Mouse (Mus musculus) frontal cortex, postnatal 25 days (tissue): ENCODE measurements around the gene Jchain.
"Not testable (repeated sequence)": the region's sequence is repeated elsewhere in the genome, so short reads cannot be mapped to it uniquely, and the experiment has no call there.

Experiments
- DNase-seq, 2 experiments: peaks; one replicate each; pipeline ENCODE4 v3.0.0; 2022; ENCODE audit warnings: low spot score in 2 of 2

The Jchain gene

DNA sequence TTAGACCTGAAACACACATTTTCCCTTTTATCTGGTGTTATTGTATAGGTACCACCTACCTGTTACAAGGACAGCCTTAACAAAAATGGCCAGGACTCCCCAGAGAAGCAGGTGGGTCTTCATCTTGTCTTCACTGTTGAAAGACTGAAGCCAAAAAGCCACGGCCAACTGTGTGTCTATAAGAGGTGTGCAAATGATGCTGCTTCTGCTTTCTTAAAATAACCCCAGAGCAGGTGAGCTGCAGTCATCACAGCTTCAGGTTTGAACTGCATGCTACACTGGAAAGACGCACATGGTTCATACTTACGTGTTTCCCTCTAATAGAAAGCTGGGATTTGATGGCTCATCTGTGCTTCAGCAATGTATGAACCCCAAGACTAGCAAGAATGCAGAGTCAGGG is at the start of gene Jchain:
TSS of gene Jchain (minus strand) at position 235 of the 400 bp plus-strand sequence.
- no peak for DNase-seq

DNA sequence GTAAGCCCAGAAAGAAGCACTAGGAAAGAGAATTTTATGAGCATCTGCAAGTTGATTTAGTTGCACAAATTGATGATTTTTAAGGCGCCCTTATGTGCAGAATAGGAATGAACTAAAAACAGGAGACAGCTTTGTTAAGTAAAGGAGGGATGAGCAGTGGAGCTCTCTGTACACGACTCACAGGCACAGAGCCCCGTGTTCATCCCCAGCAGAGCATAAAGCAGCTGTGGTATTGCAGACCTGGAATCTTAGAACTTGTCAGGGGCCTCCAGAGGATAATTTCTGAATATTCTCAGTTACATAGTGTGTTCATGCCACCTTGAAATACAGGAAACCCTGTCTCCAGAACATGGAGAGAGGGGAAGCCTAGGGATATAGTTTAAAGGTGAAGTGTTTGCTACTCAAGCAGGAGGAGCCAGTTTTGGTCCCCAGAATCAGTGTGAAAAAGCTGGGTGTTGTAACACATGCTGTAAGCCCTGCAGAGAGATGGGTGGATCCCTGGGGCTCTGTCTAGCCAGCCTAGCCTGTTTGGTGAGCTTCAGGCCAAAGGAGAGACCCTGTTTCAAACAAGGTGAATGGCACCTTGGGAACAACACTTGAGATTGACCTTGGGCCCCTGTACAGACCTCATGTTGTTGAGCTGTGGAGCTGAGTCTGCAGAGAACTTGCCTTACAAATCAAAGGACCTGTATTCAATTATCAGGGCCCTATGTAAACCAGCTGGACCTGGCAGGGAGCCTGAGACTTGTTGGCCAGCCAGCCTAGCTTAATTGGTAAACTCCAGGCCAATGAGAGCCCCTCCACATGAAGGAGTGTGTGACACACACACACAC is 48.0 kb upstream of the Jchain start:
- DNase-seq: no peak

DNA sequence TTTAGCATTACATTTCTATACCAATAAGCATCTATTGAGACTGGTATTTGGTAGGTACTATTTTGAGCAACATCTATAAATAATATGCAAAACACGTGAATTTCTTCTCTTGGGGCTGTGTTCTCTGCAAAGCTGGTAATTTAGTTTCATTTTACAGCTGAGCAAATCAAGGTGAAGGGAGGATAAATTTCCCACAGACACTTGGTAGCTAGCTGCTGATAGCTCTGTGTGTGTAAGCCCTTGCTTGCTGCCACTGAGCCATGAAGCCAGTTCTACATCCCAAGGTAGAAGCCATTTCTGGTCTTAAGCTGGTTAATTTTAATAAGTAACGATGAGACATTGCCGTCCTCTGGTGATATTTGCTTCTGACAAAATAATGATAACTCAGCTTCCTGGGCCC is 47.1 kb upstream of the Jchain start:
- no peak for DNase-seq

GRCm38 (mm10) chr5:88569541-88569940 is 41.9 kb upstream of the Jchain start:
- DNase-seq: no peak

- no peak for DNase-seq
Observed at GRCm38 (mm10) chr5:88566034-88566841, 38.5 kb upstream of the Jchain start.

DNA sequence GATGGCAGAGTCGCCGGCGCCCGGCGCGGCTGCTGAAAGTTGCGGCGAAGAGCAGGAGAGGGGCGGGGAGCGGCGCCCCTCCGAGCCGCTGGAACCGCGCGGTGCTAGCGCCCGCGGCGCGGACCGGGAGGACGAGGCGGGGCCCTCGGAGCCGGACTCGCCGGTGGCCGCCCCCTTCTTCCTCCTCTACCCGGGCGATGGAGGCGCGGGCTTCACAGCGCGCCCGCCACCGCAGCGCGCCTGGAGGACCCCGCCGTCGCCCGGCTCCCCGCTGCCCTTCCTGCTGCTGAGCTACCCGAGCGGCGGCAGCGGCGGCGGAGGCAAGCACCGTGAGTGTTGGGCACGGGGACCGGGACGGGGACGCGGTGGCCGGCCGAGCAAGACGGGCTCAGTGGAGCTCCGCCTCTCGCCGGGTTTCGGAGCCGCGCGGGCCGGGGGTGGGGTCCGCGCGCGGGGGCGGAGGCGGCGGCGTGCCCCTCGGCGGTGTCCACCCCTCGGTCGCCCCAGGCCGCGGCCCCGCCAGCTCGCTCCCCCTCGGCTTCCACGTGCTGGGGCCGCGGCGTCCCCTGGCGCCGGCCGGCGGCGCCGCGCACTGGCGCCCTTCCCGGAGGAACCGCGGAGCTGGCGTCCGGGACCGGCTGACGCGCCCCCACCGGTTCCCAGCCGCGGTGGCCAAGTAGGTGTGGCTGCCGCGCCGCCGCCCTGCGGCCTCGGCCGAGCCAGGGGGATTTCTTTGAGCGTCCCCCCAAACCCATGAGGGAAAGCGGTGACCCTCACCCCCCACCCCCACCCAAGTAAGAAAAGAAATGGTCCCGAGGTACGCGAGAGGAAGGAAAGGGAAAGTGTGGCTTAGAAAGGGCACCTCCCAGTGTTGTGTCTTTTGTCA is 37.7 kb upstream of the Jchain start:
- DNase-seq: no peak

DNA sequence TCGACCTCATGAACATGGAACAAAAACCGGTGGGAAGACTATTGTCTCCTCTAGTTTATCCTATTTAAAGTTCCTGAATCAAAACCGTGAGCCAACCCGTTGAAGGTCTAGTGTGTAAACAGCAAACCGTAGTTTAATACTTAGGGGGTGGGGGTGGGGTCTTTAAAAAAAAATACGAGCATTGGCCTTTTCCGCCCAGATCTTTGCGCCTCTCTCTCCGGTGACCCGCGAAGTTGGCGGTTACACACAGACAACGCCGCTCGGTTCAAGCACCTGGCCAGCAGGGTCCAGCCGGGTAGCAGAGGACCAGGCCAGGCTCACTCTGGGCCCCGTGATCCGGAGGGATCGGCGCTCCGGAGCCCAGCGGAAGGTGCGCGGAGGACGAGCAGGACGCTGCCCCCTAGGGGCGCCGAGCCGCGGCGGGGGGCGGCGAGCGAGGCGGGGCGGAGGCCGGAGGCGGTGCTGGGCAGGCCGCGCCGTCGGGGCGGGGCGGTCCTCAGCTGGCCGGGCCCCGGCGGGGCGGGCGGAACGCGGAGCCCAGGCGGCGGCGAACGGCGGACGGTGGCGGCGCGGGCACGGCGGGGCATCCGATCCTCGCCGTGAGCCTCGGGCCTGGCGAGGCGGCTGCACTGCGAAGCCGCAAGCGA is 36.9 kb upstream of the Jchain start, which contains the start of gene Rufy3:
TSS of gene Rufy3 (plus strand) at position 540 of the 647 bp plus-strand sequence.
- peak in 1 of 2 experiments; percentile 60 for DNase-seq

- no peak for DNase-seq
Observed at GRCm38 (mm10) chr5:88562863-88563780, 35.4 kb upstream of the Jchain start.

GRCm38 (mm10) chr5:88561080-88561814 is 33.6 kb upstream of the Jchain start:
- no peak for DNase-seq

DNA sequence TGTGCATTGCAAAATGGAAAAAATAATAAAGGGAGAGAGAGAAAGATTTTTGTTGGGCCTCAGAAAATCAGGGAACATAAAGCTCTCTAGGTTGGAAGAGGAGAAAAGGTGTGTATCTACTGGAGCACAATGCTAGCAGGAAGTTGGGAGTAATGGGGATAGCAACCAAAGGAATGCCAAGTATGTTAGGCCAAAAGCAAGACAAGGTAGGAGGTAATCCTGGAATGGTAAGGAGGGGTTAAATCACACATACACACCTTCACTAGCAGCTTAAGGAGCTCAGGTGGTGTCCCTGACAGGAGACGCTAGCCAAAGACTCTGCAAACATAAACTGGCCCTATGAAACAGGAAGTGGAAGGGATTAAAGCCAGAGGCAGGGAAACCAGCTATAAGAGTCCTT is 31.3 kb upstream of the Jchain start:
- DNase-seq: no peak

DNA sequence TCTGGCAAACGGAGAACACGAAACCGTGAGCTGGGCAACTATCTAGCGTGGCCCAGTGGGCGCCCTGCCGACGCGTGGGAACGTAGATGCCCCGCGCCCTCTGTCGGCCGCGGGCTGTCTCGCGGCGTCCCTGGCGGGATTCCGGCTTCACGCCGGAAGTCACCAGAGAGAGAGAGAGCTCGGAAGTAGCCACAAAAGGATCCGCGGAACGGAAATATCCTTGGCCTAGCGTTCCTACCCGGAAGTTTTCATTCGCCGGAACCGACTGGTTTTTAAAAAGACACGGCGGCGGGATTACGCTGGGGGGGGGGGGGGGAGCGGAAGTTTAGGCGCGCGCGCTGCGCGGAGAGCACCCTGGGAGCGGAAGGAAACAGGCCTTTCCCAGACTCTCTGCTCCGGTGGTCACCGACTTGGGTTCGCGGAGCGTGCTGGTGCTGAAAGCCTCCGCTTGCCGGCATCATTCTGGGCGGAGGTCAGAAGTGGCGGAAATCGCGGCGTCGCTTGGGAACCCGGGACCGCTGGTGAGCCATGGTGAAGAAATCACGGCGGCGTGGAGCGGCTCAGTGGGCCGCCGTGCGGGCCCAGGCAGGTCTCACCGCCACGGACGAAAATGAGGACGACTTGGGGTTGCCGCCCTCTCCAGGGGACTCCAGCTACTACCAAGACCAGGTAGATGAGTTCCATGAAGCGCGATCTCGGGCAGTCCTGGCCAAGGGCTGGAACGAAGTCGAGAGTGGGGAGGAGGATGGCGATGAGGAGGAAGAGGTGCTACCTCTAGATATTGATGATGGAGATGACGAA is 26.6 kb upstream of the Jchain start, which contains the start of gene Utp3:
TSS of gene Utp3 (plus strand) at position 377 of the 801 bp plus-strand sequence.
- DNase-seq: peak; percentile 96 to 99

- no peak for DNase-seq
Observed at GRCm38 (mm10) chr5:88553271-88554085, 25.8 kb upstream of the Jchain start.

DNA sequence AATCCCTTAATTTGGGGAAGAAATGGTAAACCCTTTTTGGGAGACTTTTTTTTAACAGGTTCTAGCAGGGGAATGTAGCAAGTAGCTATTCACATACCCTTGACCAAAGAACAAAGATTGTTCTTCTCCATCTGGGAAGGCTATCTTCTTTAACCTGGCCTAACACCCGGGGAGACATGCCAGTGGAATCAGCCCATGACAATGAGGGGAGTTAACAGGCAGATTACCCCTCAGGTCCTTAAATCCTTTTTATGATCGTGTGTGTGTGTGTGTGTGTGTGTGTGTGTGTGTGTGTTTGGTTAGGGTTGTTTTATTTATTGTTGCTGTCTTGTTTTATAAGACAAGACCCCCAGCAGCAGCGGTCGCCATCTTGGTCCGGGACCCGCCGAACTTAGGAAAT is 17.8 kb upstream of the Jchain start:
- DNase-seq: no peak

- not testable (repeated sequence) for DNase-seq
Observed at GRCm38 (mm10) chr5:88544411-88544810, 16.7 kb upstream of the Jchain start.

DNA sequence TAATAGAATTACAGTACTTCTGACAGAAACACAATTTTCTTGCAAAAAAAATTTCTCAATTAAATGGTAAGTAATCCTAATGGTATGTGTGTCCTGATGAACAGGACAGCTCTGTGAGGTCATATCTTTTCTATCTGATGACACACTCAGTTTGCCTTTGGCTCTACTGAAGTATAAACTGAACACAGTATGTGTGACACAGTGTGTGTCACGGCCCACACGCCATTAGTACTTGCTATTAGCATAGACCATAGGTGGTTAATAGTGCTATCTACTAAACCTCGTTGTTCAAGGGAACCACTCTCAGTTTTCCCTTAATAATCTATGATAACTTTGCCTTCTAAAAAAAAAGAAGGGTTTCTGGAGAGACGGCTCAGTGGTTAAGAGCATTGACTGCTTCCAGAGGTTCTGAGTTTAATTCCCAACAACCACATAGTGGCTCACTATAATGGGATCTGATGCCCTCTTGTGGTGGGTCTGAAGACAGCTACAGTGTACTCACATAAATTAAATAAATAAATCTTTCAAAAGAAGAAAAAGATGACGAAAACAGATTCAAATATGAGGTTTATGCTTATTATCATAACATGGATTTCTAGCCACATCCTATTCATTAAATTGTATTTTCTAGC is 15.1 kb upstream of the Jchain start:
- DNase-seq: peak in 1 of 2 experiments; percentile 29

DNA sequence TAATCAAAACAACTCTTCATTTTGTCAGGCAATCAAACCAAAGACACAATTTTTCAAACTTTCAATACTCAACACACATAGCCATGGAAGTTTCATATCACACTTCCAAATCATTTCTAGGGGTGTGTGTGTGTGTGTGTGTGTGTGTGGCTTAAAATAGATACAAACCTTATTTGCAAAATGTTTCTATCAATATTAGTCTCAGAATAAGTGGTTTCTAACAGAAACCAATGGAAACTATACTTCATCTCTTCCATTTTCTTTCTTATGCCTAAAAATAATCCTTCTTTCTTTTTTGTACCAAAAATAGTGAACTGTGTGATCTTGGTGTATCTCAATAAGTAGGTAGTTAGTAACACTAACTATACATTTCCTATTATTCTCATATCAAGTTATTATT is 13.2 kb upstream of the Jchain start:
- no peak for DNase-seq

GRCm38 (mm10) chr5:88534697-88535096 is 7.0 kb upstream of the Jchain start:
- no peak for DNase-seq
